Mouse (Mus musculus): ENCODE data around the gene Olfr1042. TPM values are rescaled to one million over a fixed set of nuclear protein-coding genes. Genes with fewer than 3 reads are reported as not detected.
"Not testable (repeated sequence)": the region's sequence is repeated elsewhere in the genome, so short reads cannot be mapped to it uniquely, and the experiment has no call there.

The Olfr1042 gene
- not detected in 2 replicates for polyA plus RNA-seq (2016; fragmentation: Nextera tagmentation; extraction: Ambion mirVana)

GRCm38 (mm10) chr2:86161738-86162137, at the start of gene Olfr1042:
Gene Olfr1042, minus strand, starts transcription at chr2:86161838.
- H3K36me3 ChIP-seq, result no peaks in the 10 kb centered on the region
- H3K9ac ChIP-seq, result no peak within 1 kb of the TSS
- H3K4me1 ChIP-seq, result no peaks in the 10 kb centered on the region
- WGBS, result 90% methylated on average over 2 of the region's 2 CpGs
- no peaks in the 10 kb centered on the region for H3K9me3 ChIP-seq (replicated peaks)
- ATAC-seq (ENCODE audit: low FRiP score), result no peak
- H3K27ac ChIP-seq, result no peak within 1 kb of the TSS
- H3K4me3 ChIP-seq, result no peak within 1 kb of the TSS
- H3K4me2 ChIP-seq (replicated peaks), result no peak within 1 kb of the TSS
- H3K27me3 ChIP-seq, result no peaks in the 10 kb centered on the region

GRCm38 (mm10) chr2:86202909-86203308, 41.3 kb upstream of the Olfr1042 start, which contains the start of gene Olfr1045:
Gene Olfr1045, minus strand, starts transcription at chr2:86203009.
- H3K4me3 ChIP-seq, result no peak within 1 kb of the TSS
- H3K9me3 ChIP-seq (replicated peaks), result no peaks in the 10 kb centered on the region
- H3K9ac ChIP-seq, result no peak within 1 kb of the TSS
- H3K27ac ChIP-seq, result no peak within 1 kb of the TSS
- no peaks in the 10 kb centered on the region for H3K36me3 ChIP-seq
- ATAC-seq (ENCODE audit: low FRiP score), result no peak
- H3K27me3 ChIP-seq, result no peaks in the 10 kb centered on the region
- no peaks in the 10 kb centered on the region for H3K4me1 ChIP-seq
- no peak within 1 kb of the TSS for H3K4me2 ChIP-seq (replicated peaks)

GRCm38 (mm10) chr2:86195863-86196262, 34.2 kb upstream of the Olfr1042 start:
- Histone ChIP-seq H3K27me3 (no peaks in the 10 kb centered on the region), H3K27ac (no peak overlapping the region), H3K36me3 (no peaks in the 10 kb centered on the region), H3K4me2 (replicated peaks) (no peak overlapping the region), H3K9ac (no peak overlapping the region), H3K9me3 (replicated peaks) (no peaks in the 10 kb centered on the region), H3K4me1 (no peaks in the 10 kb centered on the region), H3K4me3 (no peak overlapping the region)
- WGBS, result 59% methylated on average over 1 of the region's 1 CpGs
- no peak for ATAC-seq (ENCODE audit: low FRiP score)

GRCm38 (mm10) chr2:86185583-86185982, 23.9 kb upstream of the Olfr1042 start, which contains the start of gene Olfr52:
Gene Olfr52, minus strand, starts transcription at chr2:86185683.
- Histone ChIP-seq H3K4me1 (no peaks in the 10 kb centered on the region), H3K4me2 (replicated peaks) (no peak within 1 kb of the TSS), H3K4me3 (no peak within 1 kb of the TSS), H3K27me3 (no peaks in the 10 kb centered on the region), H3K36me3 (no peaks in the 10 kb centered on the region), H3K9ac (no peak within 1 kb of the TSS), H3K9me3 (replicated peaks) (no peaks in the 10 kb centered on the region), H3K27ac (no peak within 1 kb of the TSS)
- no peak for ATAC-seq (ENCODE audit: low FRiP score)

- Histone ChIP-seq H3K36me3 (no peaks in the 10 kb centered on the region), H3K27ac (no peak overlapping the region), H3K4me1 (no peaks in the 10 kb centered on the region), H3K4me3 (no peak overlapping the region), H3K4me2 (replicated peaks) (no peak overlapping the region), H3K9me3 (replicated peaks) (no peaks in the 10 kb centered on the region), H3K27me3 (no peaks in the 10 kb centered on the region), H3K9ac (no peak overlapping the region)
- 67% methylated on average over 3 of the region's 3 CpGs for WGBS
- ATAC-seq (ENCODE audit: low FRiP score), result no peak
Observed at GRCm38 (mm10) chr2:86179950-86180349, 18.3 kb upstream of the Olfr1042 start.

- no peak within 1 kb of the TSS for H3K27ac ChIP-seq
- no peaks in the 10 kb centered on the region for H3K9me3 ChIP-seq (replicated peaks)
- no peaks in the 10 kb centered on the region for H3K27me3 ChIP-seq
- ATAC-seq (ENCODE audit: low FRiP score), result no peak
- no peaks in the 10 kb centered on the region for H3K36me3 ChIP-seq
- no peak within 1 kb of the TSS for H3K9ac ChIP-seq
- H3K4me1 ChIP-seq, result no peaks in the 10 kb centered on the region
- H3K4me3 ChIP-seq, result no peak within 1 kb of the TSS
- H3K4me2 ChIP-seq (replicated peaks), result no peak within 1 kb of the TSS
Observed at GRCm38 (mm10) chr2:86177720-86178119, 16.1 kb upstream of the Olfr1042 start, which contains the start of gene Olfr1044. Gene Olfr1044, minus strand, starts transcription at chr2:86177820.

GRCm38 (mm10) chr2:86175422-86175821, 13.8 kb upstream of the Olfr1042 start:
- H3K9ac ChIP-seq; H3K4me2 ChIP-seq (replicated peaks); H3K27ac ChIP-seq; H3K4me3 ChIP-seq; H3K27me3 ChIP-seq; ATAC-seq (ENCODE audit: low FRiP score); H3K9me3 ChIP-seq (replicated peaks); H3K4me1 ChIP-seq; H3K36me3 ChIP-seq: not testable (repeated sequence)
- WGBS, result 88% methylated on average over 7 of the region's 7 CpGs

- Histone ChIP-seq H3K36me3 (no peaks in the 10 kb centered on the region), H3K4me1 (no peaks in the 10 kb centered on the region), H3K27me3 (no peaks in the 10 kb centered on the region), H3K27ac (no peak within 1 kb of the TSS), H3K9ac (no peak within 1 kb of the TSS), H3K4me2 (replicated peaks) (no peak within 1 kb of the TSS), H3K9me3 (replicated peaks) (no peaks in the 10 kb centered on the region), H3K4me3 (no peak within 1 kb of the TSS)
- ATAC-seq (ENCODE audit: low FRiP score), result no peak
- WGBS, result 93% methylated on average over 2 of the region's 2 CpGs
Observed at GRCm38 (mm10) chr2:86167422-86167821, 5.8 kb upstream of the Olfr1042 start, which contains the start of gene Olfr1043. Gene Olfr1043, minus strand, starts transcription at chr2:86167522.

GRCm38 (mm10) chr2:86146632-86147031, 15.0 kb downstream of the Olfr1042 start, which contains the start of gene Olfr1040:
Gene Olfr1040, minus strand, starts transcription at chr2:86146732.
- H3K27me3 ChIP-seq, result no peaks in the 10 kb centered on the region
- 88% methylated on average over 1 of the region's 1 CpGs for WGBS
- ATAC-seq (ENCODE audit: low FRiP score), result no peak
- no peak within 1 kb of the TSS for H3K4me3 ChIP-seq
- H3K4me1 ChIP-seq, result no peaks in the 10 kb centered on the region
- no peak within 1 kb of the TSS for H3K27ac ChIP-seq
- H3K9me3 ChIP-seq (replicated peaks), result no peaks in the 10 kb centered on the region
- no peaks in the 10 kb centered on the region for H3K36me3 ChIP-seq
- no peak within 1 kb of the TSS for H3K9ac ChIP-seq
- no peak within 1 kb of the TSS for H3K4me2 ChIP-seq (replicated peaks)

GRCm38 (mm10) chr2:86135828-86136227, 25.8 kb downstream of the Olfr1042 start, which contains the start of gene Olfr1039:
Gene Olfr1039, minus strand, starts transcription at chr2:86135928.
- 89% methylated on average over 1 of the region's 1 CpGs for WGBS
- Histone ChIP-seq H3K4me2 (replicated peaks) (no peak within 1 kb of the TSS), H3K36me3 (no peaks in the 10 kb centered on the region), H3K27ac (no peak within 1 kb of the TSS), H3K27me3 (no peaks in the 10 kb centered on the region), H3K4me3 (no peak within 1 kb of the TSS), H3K4me1 (no peaks in the 10 kb centered on the region), H3K9ac (no peak within 1 kb of the TSS), H3K9me3 (replicated peaks) (no peaks in the 10 kb centered on the region)
- ATAC-seq (ENCODE audit: low FRiP score), result no peak

Other genes starting within 250 kb of the Olfr1042 start
- gene Olfr1025-ps1, start 246.6 kb downstream of the Olfr1042 start, polyA plus RNA-seq (2016; fragmentation: Nextera tagmentation; extraction: Ambion mirVana), result not detected in 2 replicates
- gene Olfr1026, start 240.3 kb downstream of the Olfr1042 start, polyA plus RNA-seq (2016; fragmentation: Nextera tagmentation; extraction: Ambion mirVana), result not detected in 2 replicates
- not detected in 2 replicates for gene Olfr1028, start 211.4 kb downstream of the Olfr1042 start, polyA plus RNA-seq (2016; fragmentation: Nextera tagmentation; extraction: Ambion mirVana)
- gene Olfr1029, start 187.9 kb downstream of the Olfr1042 start, polyA plus RNA-seq (2016; fragmentation: Nextera tagmentation; extraction: Ambion mirVana), result not detected in 2 replicates
- gene Olfr1030, start 182.6 kb downstream of the Olfr1042 start, polyA plus RNA-seq (2016; fragmentation: Nextera tagmentation; extraction: Ambion mirVana), result not detected in 2 replicates
- not detected in 2 replicates for gene Olfr1031, start 171.5 kb downstream of the Olfr1042 start, polyA plus RNA-seq (2016; fragmentation: Nextera tagmentation; extraction: Ambion mirVana)
- gene Olfr1032, start 156.3 kb downstream of the Olfr1042 start, polyA plus RNA-seq (2016; fragmentation: Nextera tagmentation; extraction: Ambion mirVana), result not detected in 2 replicates
- gene Olfr1033, start 141.2 kb downstream of the Olfr1042 start, polyA plus RNA-seq (2016; fragmentation: Nextera tagmentation; extraction: Ambion mirVana), result not detected in 2 replicates
- not detected in 2 replicates for gene Olfr1034, start 116.0 kb downstream of the Olfr1042 start, polyA plus RNA-seq (2016; fragmentation: Nextera tagmentation; extraction: Ambion mirVana)
- not detected in 2 replicates for gene Olfr1036, start 87.8 kb downstream of the Olfr1042 start, polyA plus RNA-seq (2016; fragmentation: Nextera tagmentation; extraction: Ambion mirVana)
- not detected in 2 replicates for gene Olfr1037, start 74.5 kb downstream of the Olfr1042 start, polyA plus RNA-seq (2016; fragmentation: Nextera tagmentation; extraction: Ambion mirVana)
- gene Olfr1039, start 25.9 kb downstream of the Olfr1042 start, polyA plus RNA-seq (2016; fragmentation: Nextera tagmentation; extraction: Ambion mirVana), result not detected in 2 replicates
- gene Olfr1040, start 15.1 kb downstream of the Olfr1042 start, polyA plus RNA-seq (2016; fragmentation: Nextera tagmentation; extraction: Ambion mirVana), result not detected in 2 replicates
- gene Olfr1043, start 5.7 kb upstream of the Olfr1042 start, polyA plus RNA-seq (2016; fragmentation: Nextera tagmentation; extraction: Ambion mirVana), result not detected in 2 replicates
- not detected in 2 replicates for gene Olfr1044, start 16.0 kb upstream of the Olfr1042 start, polyA plus RNA-seq (2016; fragmentation: Nextera tagmentation; extraction: Ambion mirVana)
- not detected in 2 replicates for gene Olfr52, start 23.8 kb upstream of the Olfr1042 start, polyA plus RNA-seq (2016; fragmentation: Nextera tagmentation; extraction: Ambion mirVana)
- gene Olfr1045, start 41.2 kb upstream of the Olfr1042 start, polyA plus RNA-seq (2016; fragmentation: Nextera tagmentation; extraction: Ambion mirVana), result not detected in 2 replicates
- gene Olfr1046, start 57.5 kb upstream of the Olfr1042 start, polyA plus RNA-seq (2016; fragmentation: Nextera tagmentation; extraction: Ambion mirVana), result not detected in 2 replicates
- gene Olfr1047, start 69.6 kb upstream of the Olfr1042 start, polyA plus RNA-seq (2016; fragmentation: Nextera tagmentation; extraction: Ambion mirVana), result not detected in 2 replicates
- not detected in 2 replicates for gene Olfr1048, start 78.5 kb upstream of the Olfr1042 start, polyA plus RNA-seq (2016; fragmentation: Nextera tagmentation; extraction: Ambion mirVana)
- gene Olfr1049, start 96.5 kb upstream of the Olfr1042 start, polyA plus RNA-seq (2016; fragmentation: Nextera tagmentation; extraction: Ambion mirVana), result not detected in 2 replicates
- gene Olfr1051, start 117.2 kb upstream of the Olfr1042 start, polyA plus RNA-seq (2016; fragmentation: Nextera tagmentation; extraction: Ambion mirVana), result not detected in 2 replicates
- not detected in 2 replicates for gene Olfr1052, start 130.6 kb upstream of the Olfr1042 start, polyA plus RNA-seq (2016; fragmentation: Nextera tagmentation; extraction: Ambion mirVana)
- not detected in 2 replicates for gene Olfr1053, start 153.4 kb upstream of the Olfr1042 start, polyA plus RNA-seq (2016; fragmentation: Nextera tagmentation; extraction: Ambion mirVana)
- not detected in 2 replicates for gene Olfr1054, start 173.6 kb upstream of the Olfr1042 start, polyA plus RNA-seq (2016; fragmentation: Nextera tagmentation; extraction: Ambion mirVana)
- not detected in 2 replicates for gene Olfr1055, start 188.4 kb upstream of the Olfr1042 start, polyA plus RNA-seq (2016; fragmentation: Nextera tagmentation; extraction: Ambion mirVana)
- gene Olfr1056, start 200.6 kb upstream of the Olfr1042 start, polyA plus RNA-seq (2016; fragmentation: Nextera tagmentation; extraction: Ambion mirVana), result not detected in 2 replicates
- gene Olfr1057, start 216.6 kb upstream of the Olfr1042 start, polyA plus RNA-seq (2016; fragmentation: Nextera tagmentation; extraction: Ambion mirVana), result not detected in 2 replicates
- gene Olfr1058, start 226.7 kb upstream of the Olfr1042 start, polyA plus RNA-seq (2016; fragmentation: Nextera tagmentation; extraction: Ambion mirVana), result not detected in 2 replicates